Mouse (Mus musculus) kidney, embryonic 14.5 days (tissue): ENCODE measurements around the gene Eid1. TPM values are rescaled to one million over a fixed set of nuclear protein-coding genes. Genes with fewer than 3 reads are reported as not detected.

Experiments
- ATAC-seq: fragments of 200-750 bp; cut with Nextera tagmentation; 2 replicates; pipeline ENCODE4 v1.8.0; 2017; ENCODE audit warnings: moderate number of reproducible peaks, mild to moderate bottlenecking, moderate TSS enrichment, moderate library complexity; ENCODE audit not compliant: low FRiP score, low TSS enrichment
- H3K27ac ChIP-seq: fragments of 300-500 bp; sonication (generic); 2 replicates; pipeline ENCODE4 v1.5.1; 2014; ENCODE audit warnings: low read depth, mild to moderate bottlenecking, low read length, moderate library complexity, mixed read lengths
- H3K27me3 ChIP-seq: fragments of 300-500 bp; sonication (generic); 2 replicates; pipeline ENCODE4 v1.6.1; 2014; ENCODE audit warnings: mild to moderate bottlenecking, low read length; ENCODE audit not compliant: control insufficient read depth, insufficient read depth
- H3K36me3 ChIP-seq: fragments of 300-500 bp; sonication (generic); 2 replicates; pipeline ENCODE4 v1.6.1; 2014; ENCODE audit warnings: low read length, mixed read lengths; ENCODE audit not compliant: control insufficient read depth, insufficient read depth
- H3K4me1 ChIP-seq: fragments of 300-500 bp; sonication (generic); 2 replicates; pipeline ENCODE4 v1.6.1; 2014; ENCODE audit warnings: low read length, mixed read lengths; ENCODE audit not compliant: control insufficient read depth, insufficient read depth
- H3K4me2 ChIP-seq: fragments of 300-500 bp; sonication (generic); replicated peaks from 2 replicates; pipeline ENCODE4 v1.6.1; 2014; ENCODE audit warnings: low read depth, mild to moderate bottlenecking, low read length
- H3K4me3 ChIP-seq: fragments of 300-500 bp; sonication (generic); 2 replicates; pipeline ENCODE4 v1.5.1; 2014; ENCODE audit warnings: mild to moderate bottlenecking, low read length
- H3K9ac ChIP-seq: fragments of 300-500 bp; sonication (generic); 2 replicates; pipeline ENCODE4 v1.6.1; 2014; ENCODE audit warnings: low read depth, mild to moderate bottlenecking, low read length, moderate library complexity
- H3K9me3 ChIP-seq: fragments of 300-500 bp; sonication (generic); 2 replicates; pipeline ENCODE4 v1.6.1; 2016; ENCODE audit warnings: low read length; ENCODE audit not compliant: control insufficient read depth
- WGBS: fragments of 180-500 bp; shearing (Covaris S2); extraction: QIAGEN DNeasy Blood & Tissue Kit; methylation state at CpG from one replicate; pipeline ENCODE4 v1.1.7; 2014; 5-methylcytosine and 5-hydroxymethylcytosine counted together
- polyA plus RNA-seq: library from polyadenylated mRNA; unstranded; fragments of >200 nt; fragmentation: Nextera tagmentation; extraction: Ambion mirVana; gene quantifications from 2 replicates; pipeline ENCODE4 v1.2.1, GENCODE M21; 2014

Gene Eid1
- polyA plus RNA-seq, 1 experiment from 2014 or later, result 167 TPM

DNA sequence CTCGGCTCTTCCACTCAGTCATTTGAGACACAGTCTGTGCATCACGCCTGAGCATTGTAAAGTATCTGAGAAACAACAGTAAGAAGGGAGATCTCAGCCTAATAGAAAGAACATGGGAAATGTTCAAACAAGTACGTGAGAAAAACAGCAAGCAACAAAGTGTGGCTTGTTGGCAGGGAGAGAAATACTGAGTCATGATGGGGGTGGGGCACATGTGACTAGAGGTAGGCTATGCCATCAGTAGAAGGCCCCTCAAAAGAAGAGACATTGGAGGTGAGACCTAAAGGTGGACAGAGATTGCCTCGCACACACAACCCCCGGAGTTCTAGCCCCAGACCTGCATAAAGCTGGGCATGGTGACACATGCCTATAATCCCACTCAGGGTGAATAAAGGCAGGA is 7.7 kb upstream of the Eid1 start:
- H3K4me1 ChIP-seq, result 0 out of 2 replicates have a peak, but pooled peaks cover 7% of the 10 kb centered on the region
- no peaks in the 10 kb centered on the region for H3K27me3 ChIP-seq
- H3K27ac ChIP-seq, result no peak overlapping the region
- no peaks in the 10 kb centered on the region for H3K9me3 ChIP-seq
- no peak overlapping the region for H3K4me2 ChIP-seq
- H3K36me3 ChIP-seq, result no peaks in the 10 kb centered on the region
- no peak for ATAC-seq
- H3K4me3 ChIP-seq, result no peak overlapping the region
- 91% methylated on average over 5 of the region's 5 CpGs for WGBS
- H3K9ac ChIP-seq, result no peak overlapping the region

DNA sequence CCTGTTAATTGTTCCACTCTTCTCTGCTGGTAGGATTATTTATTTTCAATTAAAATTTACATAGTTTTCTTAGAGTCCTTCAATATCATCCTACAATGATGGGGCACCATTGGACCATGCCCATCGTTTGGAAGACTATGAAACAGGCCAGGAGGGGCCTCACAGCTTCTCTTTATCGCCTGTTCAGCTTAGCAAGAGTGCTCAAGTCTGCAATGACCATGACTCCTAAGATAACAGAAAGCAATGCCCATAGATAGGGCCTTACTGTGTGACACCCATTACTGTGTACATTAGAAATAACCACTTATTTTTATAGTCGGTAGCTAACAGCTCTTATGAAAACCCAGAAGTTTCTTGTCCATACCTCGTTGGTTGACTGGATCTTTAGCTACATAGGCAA is 7.0 kb upstream of the Eid1 start:
- Histone ChIP-seq H3K27ac (no peak overlapping the region), H3K4me1 (0 out of 2 replicates have a peak, but pooled peaks cover 5% of the 10 kb centered on the region), H3K9me3 (no peaks in the 10 kb centered on the region), H3K27me3 (no peaks in the 10 kb centered on the region), H3K4me3 (no peak overlapping the region), H3K36me3 (no peaks in the 10 kb centered on the region), H3K4me2 (no peak overlapping the region), H3K9ac (no peak overlapping the region)
- WGBS, result 86% methylated on average over 4 of the region's 4 CpGs
- no peak for ATAC-seq

DNA sequence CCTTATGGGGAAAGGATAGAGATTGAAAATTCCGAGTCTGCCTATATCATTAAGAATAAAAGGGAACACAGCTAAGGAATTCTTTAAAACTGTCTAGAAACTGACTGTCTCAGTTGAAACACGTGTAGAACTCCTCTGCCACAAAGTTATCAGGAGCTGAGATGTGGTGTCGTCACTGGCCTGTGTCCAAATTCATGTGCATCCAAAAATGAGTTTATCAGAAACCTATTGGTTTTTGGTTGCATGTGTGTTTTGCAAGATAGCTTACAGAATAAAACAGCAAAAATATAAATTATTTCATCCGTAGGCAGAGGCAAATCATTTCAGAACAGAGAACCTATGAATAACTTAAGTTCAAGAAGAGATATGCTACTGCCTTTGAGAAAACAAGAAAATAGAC is 6.2 kb upstream of the Eid1 start:
- Histone ChIP-seq H3K36me3 (no peaks in the 10 kb centered on the region), H3K9ac (no peak overlapping the region), H3K9me3 (no peaks in the 10 kb centered on the region), H3K4me1 (no peaks in the 10 kb centered on the region), H3K4me2 (no peak overlapping the region), H3K27me3 (no peaks in the 10 kb centered on the region), H3K27ac (no peak overlapping the region), H3K4me3 (no peak overlapping the region)
- no peak for ATAC-seq
- WGBS, result 85% methylated on average over 4 of the region's 4 CpGs

DNA sequence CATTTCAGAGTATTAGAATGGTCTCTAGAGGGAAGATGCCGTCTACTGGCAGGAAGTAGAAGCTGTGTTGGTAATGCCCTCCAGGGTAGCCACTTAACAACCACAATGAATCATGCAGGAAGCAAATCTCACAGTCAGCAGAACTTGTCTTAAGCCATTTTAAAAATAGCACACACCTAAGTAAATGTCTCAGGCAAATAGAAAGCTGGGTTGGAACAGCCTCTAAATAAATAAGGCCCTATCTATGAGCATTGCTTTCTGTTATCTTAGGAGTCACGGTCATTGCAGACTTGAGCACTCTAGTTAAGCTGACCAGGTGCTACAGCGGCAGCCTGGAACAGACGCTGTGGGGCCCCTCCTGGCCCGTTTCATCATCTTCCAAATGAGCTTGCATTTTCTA is 5.7 kb upstream of the Eid1 start:
- H3K27me3 ChIP-seq, result no peaks in the 10 kb centered on the region
- WGBS, result 60% methylated on average over 5 of the region's 5 CpGs
- no peak for ATAC-seq
- H3K9ac ChIP-seq, result no peak overlapping the region
- no peak overlapping the region for H3K4me3 ChIP-seq
- H3K27ac ChIP-seq, result no peak overlapping the region
- no peaks in the 10 kb centered on the region for H3K4me1 ChIP-seq
- H3K4me2 ChIP-seq, result no peak overlapping the region
- no peaks in the 10 kb centered on the region for H3K36me3 ChIP-seq
- no peaks in the 10 kb centered on the region for H3K9me3 ChIP-seq

DNA sequence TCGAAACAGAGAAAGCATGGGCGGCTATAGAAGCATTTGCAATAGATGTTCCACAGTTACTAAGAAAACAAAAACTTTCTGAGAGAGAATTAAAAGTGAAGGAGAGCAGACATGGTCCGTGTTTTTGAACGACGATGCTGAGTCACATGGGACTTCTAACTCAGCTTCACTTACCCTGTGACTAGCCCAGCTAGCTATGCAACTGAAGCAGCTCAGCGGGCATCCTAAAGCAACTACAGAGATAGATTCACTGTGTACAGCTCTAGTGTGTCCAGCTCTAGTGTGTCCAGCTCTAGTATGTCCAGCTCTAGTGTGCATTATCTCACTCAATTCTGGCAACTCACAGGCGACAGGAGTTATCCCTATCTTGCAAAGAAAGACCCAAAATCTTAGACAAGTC is 5.2 kb upstream of the Eid1 start:
- Histone ChIP-seq H3K4me3 (no peak overlapping the region), H3K9me3 (no peaks in the 10 kb centered on the region), H3K36me3 (no peaks in the 10 kb centered on the region), H3K9ac (no peak overlapping the region), H3K27ac (no peak overlapping the region), H3K4me2 (no peak overlapping the region), H3K4me1 (no peaks in the 10 kb centered on the region), H3K27me3 (no peaks in the 10 kb centered on the region)
- no peak for ATAC-seq
- WGBS, result 84% methylated on average over 7 of the region's 7 CpGs

DNA sequence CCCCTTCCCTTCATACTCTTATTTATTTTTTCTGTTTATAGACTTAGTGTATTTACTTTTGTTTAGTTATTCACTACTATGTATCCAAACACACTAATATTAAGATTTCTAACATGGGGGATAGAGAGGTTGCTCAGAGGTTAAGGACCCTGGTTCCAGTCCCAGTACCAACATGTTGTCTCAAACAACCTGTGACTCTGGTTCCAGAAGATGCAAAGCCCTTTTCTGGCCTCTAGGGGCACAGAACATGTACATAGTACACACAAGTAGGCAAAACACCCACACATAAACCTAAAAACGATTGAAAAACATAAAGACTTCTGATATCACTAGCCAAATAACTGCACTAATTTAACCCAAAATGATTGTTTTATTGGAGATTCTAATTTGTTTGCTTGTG is 2.0 kb upstream of the Eid1 start:
- Histone ChIP-seq H3K27me3 (no peaks in the 10 kb centered on the region), H3K4me3 (no peak overlapping the region), H3K27ac (no peak overlapping the region), H3K9me3 (no peaks in the 10 kb centered on the region), H3K9ac (no peak overlapping the region), H3K36me3 (no peaks in the 10 kb centered on the region), H3K4me1 (peaks cover 3% of the 10 kb centered on the region; the same call in 1 of the 2 replicates), H3K4me2 (no peak overlapping the region)
- no peak for ATAC-seq
- 57% methylated on average over 1 of the region's 1 CpGs for WGBS

DNA sequence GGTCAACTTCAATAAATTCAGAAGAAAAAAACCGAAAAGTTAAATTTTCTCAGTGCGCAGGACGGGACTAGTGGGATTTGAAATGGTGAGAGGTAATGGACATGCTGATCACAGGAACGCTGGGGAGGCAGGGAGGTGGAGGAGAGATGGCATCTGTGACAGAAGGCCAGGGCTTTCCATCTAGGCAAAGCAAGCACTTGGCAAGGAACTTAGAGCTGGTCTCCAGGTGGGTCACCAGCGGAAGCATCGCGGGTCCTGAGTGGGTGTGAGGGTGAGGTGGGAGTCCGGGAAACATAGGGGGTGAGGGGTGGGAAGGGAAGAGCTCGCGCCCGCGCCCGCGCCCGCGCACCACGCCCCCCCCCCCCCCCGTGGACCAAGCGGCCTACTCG is 333 bp upstream of the Eid1 start:
- ATAC-seq, result no peak; the same call in 1 of the 2 replicates
- 24% methylated on average over 8 of the region's 20 CpGs for WGBS
- no peaks in the 10 kb centered on the region for H3K36me3 ChIP-seq
- H3K4me1 ChIP-seq, result peaks cover 3% of the 10 kb centered on the region; the same call in 1 of the 2 replicates
- H3K4me3 ChIP-seq, result peak overlapping the region; percentile 80
- peak overlapping the region; percentile 45 for H3K4me2 ChIP-seq
- H3K27ac ChIP-seq, result 0 out of 2 replicates have a peak overlapping the region, but pooled peaks have one; percentile 47
- H3K27me3 ChIP-seq, result no peaks in the 10 kb centered on the region
- no peaks in the 10 kb centered on the region for H3K9me3 ChIP-seq
- peak overlapping the region; percentile 89 for H3K9ac ChIP-seq

DNA sequence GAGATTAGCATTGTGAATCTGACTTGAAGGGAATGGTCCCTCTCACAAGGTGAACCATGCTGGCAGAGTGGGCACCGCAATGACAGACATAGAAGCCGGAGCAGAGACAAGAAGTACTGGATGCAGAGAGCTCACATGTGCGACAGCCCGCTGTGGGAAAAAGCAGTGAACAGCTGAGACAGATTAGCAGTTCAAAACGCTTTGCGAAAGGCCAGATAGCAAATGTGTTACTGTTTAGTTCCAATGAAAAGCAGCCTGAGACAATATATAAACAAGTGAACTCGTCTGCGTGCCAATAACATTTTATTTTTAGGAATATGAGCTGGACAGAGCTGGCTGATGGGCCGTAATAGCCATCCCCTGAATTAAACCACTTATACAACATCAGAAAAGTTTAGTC is 8.9 kb downstream of the Eid1 start:
- Histone ChIP-seq H3K36me3 (no peaks in the 10 kb centered on the region), H3K4me2 (no peak overlapping the region), H3K4me1 (no peaks in the 10 kb centered on the region), H3K9me3 (no peaks in the 10 kb centered on the region), H3K4me3 (no peak overlapping the region), H3K27me3 (no peaks in the 10 kb centered on the region), H3K9ac (no peak overlapping the region), H3K27ac (no peak overlapping the region)
- ATAC-seq, result no peak
- 80% methylated on average over 9 of the region's 9 CpGs for WGBS

DNA sequence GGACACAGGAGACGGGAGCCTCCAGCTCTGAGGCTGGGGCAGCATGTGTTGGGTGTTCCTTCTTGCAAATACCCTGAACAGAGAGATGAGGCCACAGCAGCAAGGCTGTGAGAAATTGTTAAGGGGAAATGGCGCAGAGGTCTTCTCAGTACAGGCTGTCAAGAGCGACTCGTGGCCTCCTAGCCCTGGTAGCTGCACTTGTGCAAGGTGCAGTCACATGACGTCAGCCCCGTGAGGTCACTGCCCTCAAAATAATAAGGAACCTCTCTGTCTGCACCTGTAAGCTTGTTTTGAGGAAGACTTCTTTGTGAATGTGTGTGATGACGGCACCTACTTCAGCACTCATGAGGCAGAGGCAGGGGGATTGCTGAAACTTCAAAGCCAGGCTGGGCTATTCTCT is 11.0 kb downstream of the Eid1 start:
- Histone ChIP-seq H3K4me3 (no peak overlapping the region), H3K4me1 (no peaks in the 10 kb centered on the region), H3K9ac (no peak overlapping the region), H3K27ac (no peak overlapping the region), H3K27me3 (no peaks in the 10 kb centered on the region), H3K4me2 (no peak overlapping the region), H3K36me3 (no peaks in the 10 kb centered on the region), H3K9me3 (no peaks in the 10 kb centered on the region)
- 87% methylated on average over 7 of the region's 7 CpGs for WGBS
- ATAC-seq, result no peak
